Mouse (Mus musculus) E14TG2a.4 (cell line): ENCODE measurements around the gene Clybl.

Source experiments
- CTCF ChIP-seq: conservative IDR thresholded peaks from 2 replicates; pipeline ENCODE4 v1.5.1; 2014; ENCODE audit warnings: low read length
- NANOG ChIP-seq: IDR thresholded peaks from 2 replicates; pipeline ENCODE4 v1.6.1; 2014; ENCODE audit warnings: borderline replicate concordance, low read length, mixed read lengths
- POU5F1 ChIP-seq: IDR thresholded peaks from 2 replicates; pipeline ENCODE4 v1.6.1; 2014; ENCODE audit warnings: low read length, borderline replicate concordance

DNA sequence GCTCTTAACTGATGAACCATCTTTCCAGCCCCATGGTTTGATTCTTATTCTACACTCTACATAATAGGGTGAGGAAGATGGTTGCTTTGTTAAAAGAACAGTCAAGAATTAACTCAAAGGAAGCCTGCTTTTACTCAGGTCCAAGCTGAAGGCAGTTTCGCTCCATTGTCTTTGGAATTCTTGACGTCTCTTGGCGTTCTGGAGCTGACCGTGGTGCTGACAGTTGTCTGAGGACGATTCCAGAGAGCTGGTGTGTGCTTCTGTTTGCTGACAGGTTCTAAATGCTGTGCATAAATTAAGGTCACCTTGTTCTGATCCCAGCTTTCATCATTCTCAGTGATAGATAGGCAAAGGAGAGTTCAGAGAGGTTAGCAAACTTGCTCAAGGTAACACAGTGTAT, 140.6 kb downstream of the Clybl start:
- TF ChIP-seq CTCF = no peak
- TF ChIP-seq NANOG = no peak
- no peak for TF ChIP-seq POU5F1
